Mouse (Mus musculus) brain, embryonic 14.5 days (tissue): ENCODE data around the gene Socs3. TPM values are rescaled to one million over a fixed set of nuclear protein-coding genes. Genes with fewer than 3 reads are reported as not detected.

Experiments used
- DNase-seq: peaks from one replicate; pipeline ENCODE4 v3.0.0-alpha.2; 2011; ENCODE audit warnings: low read depth
- CTCF ChIP-seq: fragments of 200-500 bp; IDR thresholded peaks from 2 replicates; pipeline ENCODE4 v1.5.1; 2012; ENCODE audit warnings: inconsistent platforms, mild to moderate bottlenecking, moderate library complexity, borderline replicate concordance; ENCODE audit not compliant: insufficient read depth, insufficient read length; ENCODE audit errors: extremely low read depth
- POLR2A ChIP-seq: fragments of 200-500 bp; IDR thresholded peaks from 2 replicates; pipeline ENCODE4 v1.6.1; 2012; ENCODE audit warnings: mild to moderate bottlenecking, inconsistent platforms, borderline replicate concordance; ENCODE audit not compliant: poor library complexity, insufficient read depth, insufficient read length, severe bottlenecking; ENCODE audit errors: extremely low read depth
- polyA plus RNA-seq: library from polyadenylated mRNA; depleted of rRNA; stranded (reverse); fragments of >200 nt; gene quantifications from 2 replicates; pipeline ENCODE4 v1.2.3, GENCODE M21; 2012

Socs3 gene
- polyA plus RNA-seq, 1 experiment = 8.4 TPM

DNA sequence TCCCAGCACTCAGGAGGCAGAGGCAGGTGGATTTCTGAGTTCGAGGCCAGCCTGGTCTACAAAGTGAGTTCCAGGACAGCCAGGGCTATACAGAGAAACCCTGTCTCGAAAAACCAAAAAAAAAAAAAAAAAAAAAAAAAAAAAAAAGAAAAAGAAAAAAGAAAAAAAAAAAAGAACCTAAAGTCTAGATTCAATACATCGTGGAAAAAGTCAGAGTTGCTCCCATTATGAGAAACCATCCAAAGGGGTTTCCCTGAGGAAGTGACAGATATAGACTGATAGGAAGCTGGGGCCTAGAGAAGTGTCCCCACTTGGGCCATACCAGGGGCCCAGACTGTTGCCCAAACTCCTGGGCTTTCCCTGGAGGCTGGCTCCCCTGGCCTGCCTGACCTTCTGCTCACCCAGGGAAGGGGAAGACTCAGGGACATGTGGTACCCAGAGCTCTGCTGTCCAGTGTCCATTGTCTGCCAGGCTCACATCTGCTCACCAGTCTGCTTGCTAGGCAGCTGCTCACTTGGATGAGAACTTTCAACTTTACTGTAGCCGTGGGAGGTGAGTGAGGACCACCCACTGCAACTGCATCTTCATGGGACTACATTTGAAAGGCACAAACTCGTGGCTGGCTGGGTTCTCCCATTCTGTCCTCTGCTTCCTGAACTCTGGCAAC, 8.0 kb upstream of the Socs3 start:
- TF ChIP-seq CTCF (no peak), POLR2A (no peak)
- DNase-seq = no peak

DNA sequence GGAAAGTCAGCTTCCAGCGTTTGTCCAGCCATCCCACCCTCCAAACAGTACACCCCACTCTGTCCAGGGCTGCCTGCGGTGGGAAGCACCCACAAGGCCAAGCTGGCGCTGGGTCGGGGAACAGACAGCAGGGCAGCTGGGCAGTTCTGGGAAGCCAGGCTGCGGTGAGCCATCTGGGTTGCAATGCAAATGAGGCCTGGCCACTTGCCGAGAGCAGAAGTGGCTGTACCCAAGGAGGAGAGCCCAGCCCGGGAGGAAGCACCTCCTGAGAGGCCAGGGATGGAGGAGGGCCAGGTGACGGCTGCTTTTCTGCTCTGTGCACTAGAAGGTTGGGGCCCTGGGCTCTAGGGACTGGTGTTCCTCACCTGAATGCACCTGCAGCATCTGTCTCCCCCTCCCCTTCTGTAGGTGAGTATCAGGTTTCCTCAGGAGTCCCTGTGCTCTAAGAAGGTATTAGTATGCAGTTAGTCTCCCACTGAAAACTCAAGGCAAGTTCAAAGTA, 6.3 kb upstream of the Socs3 start:
- DNase-seq = peak; percentile 85
- TF ChIP-seq CTCF (no peak), POLR2A (no peak)

DNA sequence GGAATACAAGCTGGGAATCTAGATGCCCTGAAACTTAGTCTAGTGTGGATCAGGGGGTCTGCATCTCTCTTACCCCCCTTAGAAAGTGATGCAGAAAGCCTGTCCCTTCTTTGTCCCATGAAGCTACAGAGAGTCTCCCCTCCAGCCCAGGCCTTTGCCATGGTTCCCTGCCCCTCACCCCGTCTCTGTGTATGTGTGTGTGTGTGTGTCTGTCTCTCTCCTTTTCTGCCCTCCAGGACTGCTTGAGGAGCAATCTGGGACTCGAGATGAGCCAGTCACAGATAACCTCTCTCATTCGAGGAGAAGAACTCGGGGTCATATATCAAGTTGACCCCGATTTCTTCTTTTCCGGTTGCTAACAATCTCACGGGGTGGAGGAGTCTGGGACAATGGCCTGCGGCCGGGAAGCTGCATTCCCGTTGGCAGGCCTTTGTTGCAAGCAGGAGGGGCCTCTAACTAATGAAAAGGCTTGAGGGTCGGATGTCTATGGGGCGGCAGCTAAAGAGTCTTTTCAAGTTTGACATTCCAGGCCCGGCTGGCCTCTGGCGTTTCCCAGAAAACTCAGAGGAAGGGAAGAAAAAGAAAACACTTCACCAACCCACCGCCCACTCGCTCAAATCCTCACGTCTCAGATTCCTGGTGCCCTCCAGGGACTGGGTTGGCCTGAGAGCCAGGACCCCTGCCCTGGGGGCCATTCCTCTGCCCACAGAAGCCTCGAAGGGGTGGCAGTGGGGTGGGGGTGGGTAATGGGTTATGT, 5.5 kb upstream of the Socs3 start:
- peak; percentile 76 for DNase-seq
- TF ChIP-seq POLR2A = no peak
- TF ChIP-seq CTCF = no peak

DNA sequence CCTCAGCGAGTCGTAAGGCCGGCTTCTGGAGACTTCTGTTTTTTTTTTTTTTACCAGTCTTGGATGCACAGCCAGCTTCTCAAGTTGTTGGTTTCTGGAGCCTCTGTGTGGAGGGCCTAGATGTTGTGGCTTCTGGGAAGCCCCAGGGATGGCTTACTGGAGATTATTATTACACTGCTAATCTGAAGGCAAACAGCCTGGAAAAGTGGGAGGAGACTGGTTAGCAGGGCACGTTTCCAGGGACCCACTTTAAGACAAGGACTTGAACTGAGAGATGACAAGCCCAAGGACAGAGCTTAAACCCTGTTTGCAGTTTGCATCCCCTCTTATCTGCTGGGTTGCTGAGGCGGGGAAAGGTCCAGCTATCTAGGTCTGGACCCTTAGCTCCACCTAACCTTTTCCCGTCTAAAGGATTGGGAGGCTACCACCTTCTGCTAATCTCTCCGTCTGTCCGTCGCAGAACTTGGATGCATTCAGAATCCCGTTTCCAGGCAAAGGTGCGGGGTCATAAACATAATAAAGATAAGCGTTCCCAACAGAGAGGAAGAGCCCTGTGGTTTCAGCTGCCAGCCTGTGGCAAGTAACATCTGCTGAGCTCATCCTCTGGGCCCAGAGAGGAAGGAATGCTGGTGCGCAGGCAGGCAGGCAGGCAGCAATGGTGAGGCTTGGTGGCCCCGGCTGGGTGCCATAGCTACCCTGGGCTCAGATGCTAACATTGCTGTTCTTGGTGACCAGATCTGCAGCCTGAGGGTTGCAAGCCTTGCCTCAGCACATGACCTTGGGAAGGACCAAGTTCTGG, 4.7 kb upstream of the Socs3 start:
- no peak for DNase-seq
- TF ChIP-seq POLR2A (no peak), CTCF (no peak)

DNA sequence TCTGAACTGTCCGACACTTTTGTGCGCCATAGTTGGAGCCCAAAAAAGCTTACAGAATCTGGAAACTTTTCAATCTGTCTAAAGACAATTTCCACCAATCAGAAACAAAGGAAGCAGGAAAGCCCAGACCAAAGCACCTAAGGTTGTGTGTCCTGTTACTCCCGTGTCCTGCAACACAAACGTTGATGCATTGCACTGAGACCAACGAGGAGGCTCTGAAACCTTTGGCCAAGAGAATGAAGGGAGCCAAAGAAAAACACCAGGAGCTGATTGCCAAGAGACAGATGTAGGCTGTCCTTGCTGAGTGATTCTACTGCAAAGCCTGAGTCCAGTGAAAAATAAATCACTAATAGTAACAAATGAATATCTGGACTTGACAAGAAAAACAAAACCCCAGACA, 3.7 kb upstream of the Socs3 start:
- DNase-seq = no peak
- TF ChIP-seq CTCF (no peak), POLR2A (no peak)

DNA sequence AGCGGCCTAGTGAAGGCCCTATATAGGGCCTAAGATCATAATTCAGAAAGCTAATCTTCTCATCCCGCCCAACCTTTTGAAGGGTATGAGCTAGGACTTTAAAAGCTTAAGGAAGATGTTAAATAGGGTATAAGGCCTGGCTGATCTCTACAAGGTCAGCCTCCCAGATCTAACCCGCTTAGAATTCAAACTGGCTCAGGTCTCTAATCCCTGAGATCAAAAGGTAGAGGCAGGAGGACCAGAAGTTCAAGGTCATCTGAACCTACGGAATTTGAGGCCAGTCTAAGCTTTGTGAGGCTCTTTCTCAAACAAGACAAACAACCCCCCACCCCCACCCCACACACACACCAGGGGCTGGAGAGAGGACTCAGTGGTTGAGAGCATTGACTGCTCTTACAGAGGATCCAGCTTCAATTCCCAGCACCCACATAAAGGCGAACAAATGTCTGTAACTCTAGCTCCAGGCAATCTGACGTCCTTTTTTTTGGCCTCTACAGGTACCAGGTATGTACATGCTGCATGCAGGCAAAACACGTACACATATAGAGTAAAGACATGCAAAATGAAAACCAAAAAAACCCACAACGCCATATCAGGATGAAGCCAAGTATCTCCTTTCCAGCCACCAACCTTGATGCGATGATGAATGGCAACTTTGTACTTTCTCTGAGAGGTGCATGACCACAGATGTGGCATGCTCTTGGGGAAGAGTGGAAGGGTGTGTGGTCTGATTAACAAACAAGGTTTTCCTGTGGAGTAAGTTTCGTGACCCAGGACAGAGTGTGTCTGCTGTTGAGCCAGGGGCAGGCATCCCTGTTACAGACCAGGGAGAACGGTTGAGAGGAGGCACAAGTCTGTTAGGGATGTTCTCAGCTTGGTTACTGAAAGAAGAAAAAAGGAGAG, 3.1 kb upstream of the Socs3 start:
- TF ChIP-seq CTCF (no peak), POLR2A (no peak)
- DNase-seq = no peak

DNA sequence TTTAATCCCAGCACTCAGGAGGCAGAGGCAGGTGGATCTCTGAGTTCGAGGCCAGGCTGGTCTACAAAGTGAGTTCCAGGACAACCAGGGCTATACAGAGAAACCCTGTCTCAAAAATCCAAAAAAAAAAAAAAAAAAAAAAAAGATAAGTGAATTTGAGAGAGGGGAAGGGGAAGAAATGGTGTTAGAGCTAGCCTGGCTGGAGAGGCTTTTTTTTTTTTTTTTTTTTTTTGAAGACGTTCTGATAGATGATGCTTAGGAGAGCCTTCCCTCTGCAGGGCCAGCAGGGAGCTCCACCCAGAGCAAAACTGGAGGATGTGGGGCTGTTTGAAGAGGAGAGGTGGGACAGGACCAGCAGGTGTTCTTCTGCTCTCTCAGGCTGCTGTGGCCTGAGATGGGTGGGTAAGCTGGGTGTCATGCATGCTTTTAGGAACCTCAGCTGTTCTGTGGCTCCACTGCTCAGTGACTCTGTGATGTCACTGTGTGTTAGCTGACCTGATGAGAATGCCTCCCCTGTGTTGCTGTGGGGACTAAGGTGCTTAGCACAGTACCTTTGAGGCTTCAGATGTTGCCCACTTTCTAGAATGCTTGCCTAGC, 1.9 kb upstream of the Socs3 start:
- no peak for DNase-seq
- no peak for TF ChIP-seq POLR2A
- no peak for TF ChIP-seq CTCF

DNA sequence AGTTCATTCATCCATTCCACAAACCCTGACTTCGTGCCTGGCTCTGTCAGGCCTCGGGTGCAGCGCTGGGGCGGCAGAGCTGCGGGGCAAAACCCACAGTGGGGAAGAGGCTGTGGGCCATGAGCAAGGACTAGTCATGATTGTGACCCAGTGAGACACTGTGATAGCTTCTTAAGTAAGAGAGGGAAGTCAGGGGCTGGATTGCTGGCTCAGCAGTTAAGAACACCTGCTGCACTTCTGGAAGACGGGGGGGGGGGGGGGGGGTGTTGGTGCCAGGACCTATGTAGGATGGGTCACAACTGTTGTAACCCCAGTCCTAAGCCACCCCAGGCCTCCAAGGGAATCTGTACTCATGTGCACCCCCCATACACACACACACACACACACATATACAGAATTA, 1.3 kb upstream of the Socs3 start:
- DNase-seq = no peak
- TF ChIP-seq CTCF (no peak), POLR2A (no peak)

DNA sequence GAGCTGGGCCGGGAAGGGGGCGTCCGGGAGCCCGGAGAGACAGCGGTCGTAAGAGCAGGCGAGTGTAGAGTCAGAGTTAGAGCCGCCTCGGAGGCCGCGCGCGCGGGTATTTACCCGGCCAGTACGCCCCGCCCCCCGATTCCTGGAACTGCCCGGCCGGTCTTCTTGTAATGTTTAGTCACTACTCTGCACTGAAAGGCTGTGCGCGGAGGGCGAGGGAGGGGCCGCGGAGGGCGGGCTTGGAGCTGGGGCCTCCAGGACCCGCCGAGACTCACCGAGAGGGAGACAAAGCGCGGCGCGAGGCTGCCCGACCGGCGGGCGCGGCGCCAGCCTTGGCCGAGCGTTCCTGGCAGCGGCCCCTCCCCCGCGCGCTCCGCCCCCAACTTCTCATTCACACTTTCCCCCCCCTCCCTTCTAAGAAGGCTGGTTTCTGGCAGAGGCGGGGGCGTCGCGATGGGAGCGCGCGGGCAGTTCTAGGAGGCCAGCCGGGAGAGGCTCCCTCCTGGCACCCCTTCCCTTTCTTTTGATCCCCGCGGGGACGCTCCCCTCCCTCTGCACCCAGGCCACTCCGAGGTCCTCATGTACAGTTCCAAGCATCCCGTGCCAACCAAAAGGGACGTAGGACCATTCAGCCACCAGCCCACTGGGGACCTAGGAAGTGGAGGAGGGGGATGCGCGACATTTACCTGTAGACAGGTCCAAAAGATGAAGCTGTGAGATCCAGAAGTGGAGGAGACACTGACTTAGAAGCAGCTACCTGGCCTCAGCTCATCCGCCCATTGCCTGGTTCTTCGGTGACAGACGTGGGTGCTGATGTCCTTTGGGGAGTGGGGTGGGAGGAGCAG, 525 bp downstream of the Socs3 start:
- TF ChIP-seq CTCF (no peak), POLR2A (peak; percentile 94)

DNA sequence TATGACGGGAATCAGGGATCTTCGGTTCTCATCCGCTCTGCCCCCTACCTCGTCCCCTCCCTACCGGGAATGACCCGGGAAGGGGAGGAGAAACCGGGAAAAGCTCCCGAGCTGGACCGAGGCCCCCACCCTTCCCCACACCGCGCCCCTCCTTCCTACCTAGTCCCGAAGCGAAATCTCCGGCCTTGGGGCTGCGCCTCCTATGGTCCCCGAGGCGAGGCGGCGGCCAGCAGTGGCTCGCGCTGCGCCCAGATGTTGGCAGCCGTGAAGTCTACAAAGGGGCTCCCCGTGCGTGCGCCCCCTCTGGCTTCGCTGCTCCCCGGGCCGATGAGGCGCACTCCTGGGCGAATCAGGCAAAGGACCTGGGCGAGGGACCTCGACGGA, 1.1 kb downstream of the Socs3 start:
- no peak for DNase-seq

More for the DNA sequence above, 525 bp downstream of the Socs3 start:
- DNase-seq = peak; percentile 98

More for the DNA sequence above, 1.1 kb downstream of the Socs3 start:
- no peak for TF ChIP-seq CTCF
- TF ChIP-seq POLR2A = no peak
